Mouse (Mus musculus) thymus, adult 2 months (tissue): Measurements from ENCODE around the gene Pdcd7.

Experiments
- CTCF ChIP-seq: fragments of 200-500 bp; IDR thresholded peaks from 2 replicates; pipeline ENCODE4 v1.5.1; 2012; ENCODE audit warnings: mild to moderate bottlenecking, control low read depth, low read length, moderate library complexity, borderline replicate concordance; ENCODE audit not compliant: control insufficient read depth, poor library complexity, insufficient read depth; ENCODE audit errors: extremely low read depth
- POLR2A ChIP-seq: fragments of 200-500 bp; IDR thresholded peaks from 2 replicates; pipeline ENCODE4 v1.6.1; 2012; ENCODE audit warnings: mild to moderate bottlenecking, low read length, control low read depth, moderate library complexity; ENCODE audit not compliant: control insufficient read depth, poor library complexity, insufficient read depth; ENCODE audit errors: extremely low read depth

- TF ChIP-seq POLR2A = no peak
- no peak for TF ChIP-seq CTCF
These were observed 32.1 kb upstream of the Pdcd7 start for GRCm38 (mm10) chr9:65313846-65314245.
